Mouse (Mus musculus) limb, embryonic 15.5 days (tissue): Measurements from ENCODE around the gene Rusc2. TPM values are rescaled to one million over a fixed set of nuclear protein-coding genes. Genes with fewer than 3 reads are reported as not detected.

Experiments
- ATAC-seq: fragments of 200-750 bp; cut with Nextera tagmentation; 2 replicates; pipeline ENCODE4 v1.8.0; 2017; ENCODE audit warnings: low read depth, moderate TSS enrichment; ENCODE audit not compliant: insufficient number of reproducible peaks, low FRiP score, low TSS enrichment
- H3K27ac ChIP-seq: fragments of 300-500 bp; sonication (generic); 2 replicates; pipeline ENCODE4 v1.5.1; 2015; ENCODE audit warnings: moderate library complexity, mild to moderate bottlenecking, inconsistent platforms
- H3K27me3 ChIP-seq: fragments of 300-500 bp; sonication (generic); 2 replicates; pipeline ENCODE4 v1.6.1; 2015; ENCODE audit warnings: inconsistent platforms
- H3K36me3 ChIP-seq: fragments of 300-500 bp; sonication (generic); 2 replicates; pipeline ENCODE4 v1.6.1; 2015; ENCODE audit warnings: inconsistent platforms
- H3K4me1 ChIP-seq: fragments of 300-500 bp; sonication (generic); 2 replicates; pipeline ENCODE4 v1.6.1; 2015; ENCODE audit warnings: inconsistent platforms
- H3K4me2 ChIP-seq: fragments of 300-500 bp; sonication (generic); 2 replicates; pipeline ENCODE4 v1.6.1; 2015; ENCODE audit warnings: mild to moderate bottlenecking, inconsistent platforms
- H3K4me3 ChIP-seq: fragments of 300-500 bp; sonication (generic); 2 replicates; pipeline ENCODE4 v1.5.1; 2015; ENCODE audit warnings: mild to moderate bottlenecking, inconsistent platforms
- H3K9ac ChIP-seq: fragments of 300-500 bp; sonication (generic); 2 replicates; pipeline ENCODE4 v1.6.1; 2015; ENCODE audit warnings: inconsistent platforms
- H3K9me3 ChIP-seq: fragments of 300-500 bp; sonication (generic); 2 replicates; pipeline ENCODE4 v1.6.1; 2016; ENCODE audit warnings: inconsistent platforms
- WGBS: fragments of 180-500 bp; shearing (Covaris S2); methylation state at CpG from one replicate; pipeline ENCODE4 v1.1.7; 2015; 5-methylcytosine and 5-hydroxymethylcytosine counted together
- polyA plus RNA-seq: library from polyadenylated mRNA; unstranded; fragments of >200 nt; fragmentation: Nextera tagmentation; extraction: Ambion mirVana; gene quantifications from 2 replicates; pipeline ENCODE4 v1.2.1, GENCODE M21; 2015

The Rusc2 gene
- polyA plus RNA-seq, 1 experiment from 2014 or later = 13.9 TPM

GRCm38 (mm10) chr4:43367295-43367694 is 14.5 kb upstream of the Rusc2 start:
- 85% methylated on average over 5 of the region's 5 CpGs for WGBS
- no peak for ATAC-seq

DNA sequence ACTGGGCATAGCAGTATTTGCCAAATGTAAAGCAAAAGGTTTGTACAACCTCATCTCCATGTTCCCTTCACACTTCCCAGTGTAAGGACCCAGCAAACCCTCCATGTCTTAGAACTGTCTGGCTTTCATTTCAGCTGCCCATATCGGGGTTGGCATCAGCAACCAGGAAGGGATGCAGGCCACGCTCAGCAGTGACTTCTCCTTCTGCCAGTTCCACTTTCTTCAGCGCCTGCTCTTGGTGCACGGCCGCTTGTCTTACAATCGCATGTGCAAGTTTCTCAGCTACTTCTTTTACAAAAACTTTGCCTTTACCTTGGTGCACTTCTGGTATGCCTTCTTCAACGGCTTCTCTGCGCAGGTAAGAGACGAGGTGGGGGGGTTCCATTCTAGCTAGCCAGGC is 14.0 kb upstream of the Rusc2 start:
- H3K9ac ChIP-seq = no peak overlapping the region
- ATAC-seq = no peak
- H3K9me3 ChIP-seq = no peaks in the 10 kb centered on the region
- H3K4me1 ChIP-seq = no peaks in the 10 kb centered on the region
- WGBS = 94% methylated on average over 9 of the region's 9 CpGs
- H3K27me3 ChIP-seq = no peaks in the 10 kb centered on the region
- no peaks in the 10 kb centered on the region for H3K36me3 ChIP-seq
- H3K27ac ChIP-seq = no peak overlapping the region
- H3K4me2 ChIP-seq = no peak overlapping the region
- no peak overlapping the region for H3K4me3 ChIP-seq

More at GRCm38 (mm10) chr4:43367295-43367694, 14.5 kb upstream of the Rusc2 start:
- Histone ChIP-seq H3K9ac (no peak overlapping the region), H3K27ac (no peak overlapping the region), H3K4me3 (no peak overlapping the region), H3K9me3 (no peaks in the 10 kb centered on the region), H3K4me2 (no peak overlapping the region), H3K36me3 (no peaks in the 10 kb centered on the region), H3K4me1 (no peaks in the 10 kb centered on the region), H3K27me3 (no peaks in the 10 kb centered on the region)

DNA sequence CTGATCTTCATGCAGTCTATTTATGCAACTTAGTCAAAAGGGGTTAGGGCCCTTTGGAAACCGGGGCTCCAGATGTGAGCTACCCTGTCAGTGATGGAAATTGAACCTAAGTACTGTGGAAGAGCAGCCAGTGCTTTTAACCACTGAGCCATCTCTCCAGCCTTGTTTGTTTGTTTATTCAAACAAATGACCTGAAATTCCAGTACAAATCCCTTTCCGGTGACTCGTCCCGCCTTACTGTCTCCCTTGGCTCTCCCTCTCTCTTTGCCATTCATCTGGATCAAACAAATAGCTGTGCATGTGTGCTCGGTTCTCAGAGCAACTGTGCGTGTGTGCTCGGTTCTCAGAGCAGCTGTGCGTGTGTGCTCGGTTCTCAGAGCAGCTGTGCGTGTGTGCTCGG is 10.4 kb upstream of the Rusc2 start:
- Histone ChIP-seq H3K27me3 (no peaks in the 10 kb centered on the region), H3K4me1 (no peaks in the 10 kb centered on the region), H3K36me3 (no peaks in the 10 kb centered on the region), H3K9me3 (no peaks in the 10 kb centered on the region), H3K9ac (no peak overlapping the region), H3K4me2 (no peak overlapping the region), H3K27ac (no peak overlapping the region), H3K4me3 (no peak overlapping the region)
- no peak for ATAC-seq
- 62% methylated on average over 11 of the region's 11 CpGs for WGBS

DNA sequence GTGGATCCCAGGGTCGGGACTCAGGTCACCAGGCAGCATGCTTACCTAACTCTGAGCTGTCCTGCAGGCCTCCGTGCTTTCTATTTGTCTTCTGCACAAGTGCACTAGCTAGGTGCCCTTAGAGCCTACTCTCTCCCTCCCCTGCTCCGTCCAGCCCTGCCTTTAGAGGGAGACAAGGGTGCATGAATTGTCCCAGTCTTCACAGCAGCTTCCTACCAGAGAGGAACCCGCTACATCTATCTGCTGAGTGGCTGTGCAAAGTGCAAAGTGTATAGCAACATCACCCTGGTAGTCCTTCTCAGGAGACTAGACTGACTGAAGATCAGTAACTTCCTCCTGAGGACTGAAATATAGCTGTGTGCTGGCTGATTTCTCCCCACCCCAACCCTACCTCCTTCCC is 9.6 kb upstream of the Rusc2 start:
- no peaks in the 10 kb centered on the region for H3K36me3 ChIP-seq
- no peaks in the 10 kb centered on the region for H3K4me1 ChIP-seq
- no peak overlapping the region for H3K27ac ChIP-seq
- no peak overlapping the region for H3K9ac ChIP-seq
- ATAC-seq = no peak
- 74% methylated on average over 4 of the region's 4 CpGs for WGBS
- no peak overlapping the region for H3K4me3 ChIP-seq
- no peaks in the 10 kb centered on the region for H3K9me3 ChIP-seq
- no peaks in the 10 kb centered on the region for H3K27me3 ChIP-seq
- H3K4me2 ChIP-seq = no peak overlapping the region

DNA sequence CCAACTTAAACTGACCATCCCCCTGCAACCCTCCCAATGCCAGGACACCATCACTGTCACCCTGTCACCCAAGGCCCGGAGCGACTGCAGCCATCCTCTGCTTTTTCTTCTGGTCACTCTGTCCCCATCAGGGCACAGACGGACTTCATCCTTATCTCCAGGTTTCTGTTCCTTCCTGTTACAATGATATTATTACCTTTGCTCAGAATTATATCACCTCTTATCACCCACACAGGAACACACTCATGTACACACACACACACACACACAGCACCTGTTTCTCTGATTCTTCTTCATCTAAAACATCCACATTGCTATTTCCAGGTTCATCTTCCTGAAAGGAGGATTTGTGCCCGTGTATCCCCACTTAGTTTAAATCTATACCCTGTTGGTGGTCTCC is 7.5 kb upstream of the Rusc2 start:
- WGBS = 75% methylated on average over 4 of the region's 4 CpGs

DNA sequence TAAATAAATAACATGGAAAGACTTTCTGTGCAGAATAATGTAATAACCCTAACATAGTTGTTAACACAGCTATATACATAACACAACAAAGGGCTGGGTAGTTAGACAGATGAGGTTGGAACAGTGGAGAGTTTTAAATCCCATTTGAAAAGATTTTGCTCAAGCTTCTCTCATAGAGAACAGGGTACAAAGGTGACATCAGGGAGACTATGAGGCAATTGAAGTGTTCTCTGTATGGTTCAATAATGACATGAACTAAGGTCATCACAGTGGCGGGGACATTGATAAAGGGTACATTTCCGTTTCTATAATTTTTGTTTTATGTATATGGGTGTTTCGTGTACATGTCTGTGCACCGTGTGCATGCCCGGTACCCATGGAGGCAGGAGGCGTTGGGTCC is 2.2 kb upstream of the Rusc2 start:
- 93% methylated on average over 6 of the region's 6 CpGs for WGBS
- no peak overlapping the region for H3K9ac ChIP-seq
- no peaks in the 10 kb centered on the region for H3K9me3 ChIP-seq
- ATAC-seq = no peak
- H3K27ac ChIP-seq = no peak overlapping the region
- no peak overlapping the region for H3K4me3 ChIP-seq
- H3K27me3 ChIP-seq = peaks cover 7% of the 10 kb centered on the region; the same call in 1 of the 2 replicates
- no peaks in the 10 kb centered on the region for H3K36me3 ChIP-seq
- H3K4me1 ChIP-seq = peaks cover 22% of the 10 kb centered on the region
- no peak overlapping the region for H3K4me2 ChIP-seq

More for the DNA sequence above, 7.5 kb upstream of the Rusc2 start:
- H3K9ac ChIP-seq = no peak overlapping the region
- no peak for ATAC-seq
- no peak overlapping the region for H3K4me3 ChIP-seq
- H3K9me3 ChIP-seq = no peaks in the 10 kb centered on the region
- H3K36me3 ChIP-seq = no peaks in the 10 kb centered on the region
- no peaks in the 10 kb centered on the region for H3K4me1 ChIP-seq
- no peaks in the 10 kb centered on the region for H3K27me3 ChIP-seq
- no peak overlapping the region for H3K27ac ChIP-seq
- no peak overlapping the region for H3K4me2 ChIP-seq

- peaks cover 22% of the 10 kb centered on the region for H3K4me1 ChIP-seq
- H3K27ac ChIP-seq = no peak overlapping the region
- peaks cover 7% of the 10 kb centered on the region; the same call in 1 of the 2 replicates for H3K27me3 ChIP-seq
- peak overlapping the region; percentile 85 for H3K4me3 ChIP-seq
- H3K9me3 ChIP-seq = no peaks in the 10 kb centered on the region
- ATAC-seq = no peak
- H3K36me3 ChIP-seq = no peaks in the 10 kb centered on the region
- H3K9ac ChIP-seq = peak overlapping the region; percentile 69; the same call in 1 of the 2 replicates
- H3K4me2 ChIP-seq = peak overlapping the region; percentile 91
- 34% methylated on average over 10 of the region's 10 CpGs for WGBS
Measured at GRCm38 (mm10) chr4:43380951-43381350, 828 bp upstream of the Rusc2 start.

GRCm38 (mm10) chr4:43382155-43383020 is 609 bp downstream of the Rusc2 start:
- no peaks in the 10 kb centered on the region for H3K9me3 ChIP-seq
- H3K27ac ChIP-seq = no peak overlapping the region
- H3K27me3 ChIP-seq = peaks cover 7% of the 10 kb centered on the region; the same call in 1 of the 2 replicates
- whole genome bisulfite sequencing = 4% methylated on average over 28 of the region's 33 CpGs
- H3K4me2 ChIP-seq = peak overlapping the region; percentile 91
- peaks cover 22% of the 10 kb centered on the region for H3K4me1 ChIP-seq
- peak; percentile 60 for ATAC-seq
- peak overlapping the region; percentile 69 for H3K9ac ChIP-seq
- H3K4me3 ChIP-seq = peak overlapping the region; percentile 85
- H3K36me3 ChIP-seq = no peaks in the 10 kb centered on the region

DNA sequence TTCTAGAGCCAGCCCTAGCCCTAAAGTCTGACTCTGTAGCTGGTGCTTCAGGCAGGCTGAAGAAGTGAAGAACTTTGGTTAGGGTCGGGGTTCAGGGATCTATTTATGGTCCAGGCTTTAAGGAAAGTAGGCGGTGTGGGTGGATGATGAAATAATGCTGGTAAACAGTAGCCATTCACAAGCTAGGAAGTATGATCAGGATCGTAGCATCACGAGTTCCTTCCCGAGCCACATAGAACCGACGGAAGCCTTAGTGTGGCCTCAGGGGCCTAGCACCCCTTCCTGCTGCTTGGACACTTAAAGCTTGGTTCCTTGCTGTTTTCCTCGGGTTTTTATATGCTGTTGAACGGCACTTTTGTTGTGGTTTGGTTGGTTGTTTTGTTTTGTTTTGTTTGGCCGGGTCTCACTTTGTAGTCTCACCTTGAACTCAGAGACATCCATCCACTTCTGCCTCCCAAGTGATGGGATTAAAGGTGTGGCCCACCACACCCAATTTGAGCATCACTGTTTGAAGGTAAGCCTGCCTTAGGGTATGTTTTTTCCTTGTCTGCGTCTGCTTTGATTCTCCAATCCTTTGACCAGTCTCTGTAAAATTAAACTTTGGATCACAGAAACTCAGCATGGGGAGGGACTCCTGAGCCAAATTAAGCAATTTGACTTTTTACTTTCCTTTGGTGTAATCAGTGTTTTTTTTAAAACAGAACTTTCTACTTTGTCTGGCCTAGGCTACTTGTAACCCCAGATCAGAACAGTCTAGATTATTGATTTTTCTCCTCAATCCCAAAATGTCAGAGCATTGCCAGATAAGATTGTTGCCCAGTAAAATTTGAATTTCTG is 1.7 kb downstream of the Rusc2 start:
- Histone ChIP-seq H3K9me3 (no peaks in the 10 kb centered on the region), H3K9ac (no peak overlapping the region), H3K4me1 (peaks cover 22% of the 10 kb centered on the region), H3K27ac (no peak overlapping the region), H3K4me3 (0 out of 2 replicates have a peak overlapping the region, but pooled peaks have one; percentile 1), H3K36me3 (peaks cover 1% of the 10 kb centered on the region; the same call in 1 of the 2 replicates), H3K4me2 (peak overlapping the region; percentile 91; the same call in 1 of the 2 replicates), H3K27me3 (peaks cover 7% of the 10 kb centered on the region; the same call in 1 of the 2 replicates)
- WGBS = 55% methylated on average over 11 of the region's 11 CpGs
- ATAC-seq = no peak

DNA sequence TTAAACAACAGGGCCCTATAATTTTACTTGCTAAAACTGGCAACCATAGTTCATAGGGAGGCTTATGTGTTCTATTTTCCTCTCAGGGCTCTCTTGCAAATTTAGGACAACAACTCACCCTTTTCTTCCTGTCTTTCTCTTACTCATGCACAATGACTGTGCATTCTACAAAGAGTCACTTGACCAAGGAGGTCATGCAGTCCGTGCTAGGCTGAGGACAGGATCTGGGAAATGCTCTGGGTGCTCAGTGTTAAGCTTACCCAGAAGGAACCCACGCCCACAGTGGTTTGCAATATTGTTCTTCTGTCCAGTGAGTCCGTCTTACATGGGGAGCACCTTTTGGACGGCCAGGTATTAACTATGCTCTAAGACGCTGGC is 2.3 kb downstream of the Rusc2 start:
- Histone ChIP-seq H3K4me1 (peaks cover 22% of the 10 kb centered on the region), H3K9me3 (no peaks in the 10 kb centered on the region), H3K27ac (no peak overlapping the region), H3K9ac (no peak overlapping the region), H3K4me2 (no peak overlapping the region), H3K36me3 (peaks cover 4% of the 10 kb centered on the region; the same call in 1 of the 2 replicates), H3K27me3 (peaks cover 7% of the 10 kb centered on the region; the same call in 1 of the 2 replicates), H3K4me3 (no peak overlapping the region)
- ATAC-seq = no peak
- WGBS = 86% methylated on average over 5 of the region's 5 CpGs

DNA sequence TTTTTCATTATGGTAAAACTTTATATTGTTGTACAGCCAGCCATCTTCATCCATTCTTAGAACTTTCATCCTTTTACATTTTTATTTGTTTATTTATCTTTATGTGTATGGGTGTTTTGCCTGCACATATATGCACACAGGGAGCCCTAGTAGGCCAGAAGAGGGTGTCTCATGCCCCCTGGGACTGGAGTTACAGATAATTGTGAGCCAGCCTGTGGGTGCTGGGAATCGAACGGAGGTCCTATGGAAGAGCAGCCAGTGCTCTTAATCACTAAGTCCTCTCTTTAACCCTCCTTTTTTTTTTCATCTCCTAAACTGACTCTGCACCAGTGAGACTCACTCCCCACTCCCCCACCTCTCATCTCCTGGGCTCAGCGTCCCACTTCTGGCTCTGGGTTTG is 2.8 kb downstream of the Rusc2 start:
- Histone ChIP-seq H3K36me3 (peaks cover 4% of the 10 kb centered on the region; the same call in 1 of the 2 replicates), H3K27me3 (peaks cover 7% of the 10 kb centered on the region; the same call in 1 of the 2 replicates), H3K4me3 (no peak overlapping the region), H3K9me3 (no peaks in the 10 kb centered on the region), H3K9ac (no peak overlapping the region), H3K27ac (no peak overlapping the region), H3K4me1 (peaks cover 22% of the 10 kb centered on the region), H3K4me2 (no peak overlapping the region)
- whole genome bisulfite sequencing = 87% methylated on average over 3 of the region's 3 CpGs
- ATAC-seq = no peak

- H3K4me3 ChIP-seq = no peak overlapping the region
- no peak overlapping the region for H3K9ac ChIP-seq
- no peak overlapping the region for H3K4me2 ChIP-seq
- peaks cover 7% of the 10 kb centered on the region for H3K36me3 ChIP-seq
- H3K27ac ChIP-seq = no peak overlapping the region
- no peaks in the 10 kb centered on the region for H3K9me3 ChIP-seq
- peaks cover 13% of the 10 kb centered on the region for H3K4me1 ChIP-seq
- no peak for ATAC-seq
- no peaks in the 10 kb centered on the region for H3K27me3 ChIP-seq
Measured at GRCm38 (mm10) chr4:43386932-43387331, 5.2 kb downstream of the Rusc2 start.
